Mouse (Mus musculus) cerebellum, postnatal 36 days (tissue): ENCODE measurements around the gene Pik3cd.
"Not testable (repeated sequence)": the region's sequence is repeated elsewhere in the genome, so short reads cannot be mapped to it uniquely, and the experiment has no call there.

Source experiments
- DNase-seq, 2 experiments: peaks; one replicate each; pipeline ENCODE4 v3.0.0; 2021 to 2022; ENCODE audit warnings: mixed read lengths in 2 of 2

The Pik3cd gene

DNA sequence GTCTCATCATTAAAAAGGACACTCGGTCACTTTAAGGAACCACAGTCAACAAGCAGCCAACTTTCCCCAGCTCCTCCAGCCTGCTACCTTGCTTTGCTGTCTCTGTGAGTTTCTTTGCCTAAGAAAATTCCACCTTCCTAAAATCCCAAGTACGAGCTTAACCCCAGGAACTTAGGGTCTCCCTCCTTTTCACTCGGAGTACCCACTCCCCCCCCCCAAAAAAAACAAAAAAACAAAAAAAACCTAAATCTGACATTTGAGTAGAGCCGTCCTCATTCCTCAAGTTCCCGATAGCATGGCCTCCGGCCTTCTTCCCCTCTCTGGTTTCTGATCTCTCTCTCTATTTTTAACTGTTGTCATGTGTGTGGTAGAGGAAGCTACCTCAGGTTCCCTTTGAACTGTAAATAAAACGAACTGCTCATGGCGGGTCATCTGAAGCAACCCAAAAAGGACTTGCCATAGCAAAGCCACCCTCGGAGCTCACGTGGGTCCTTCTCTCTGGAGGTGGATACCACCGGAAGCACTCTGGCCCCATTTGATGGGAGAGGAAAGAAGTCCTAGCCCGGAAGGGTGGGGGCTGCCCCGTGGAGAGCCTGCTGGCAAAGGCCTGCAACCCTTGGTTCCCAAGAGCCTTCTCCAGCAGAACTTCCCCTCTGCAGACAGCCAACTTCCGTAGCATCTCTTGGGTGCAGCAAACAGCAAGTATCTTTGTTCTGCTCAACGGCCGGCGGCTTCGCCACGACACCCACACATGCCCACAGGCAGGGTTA, at the start of gene Pik3cd:
Pik3cd (minus strand) TSS at position 362 of the 770 bp plus-strand sequence.
- DNase-seq = no peak

DNA sequence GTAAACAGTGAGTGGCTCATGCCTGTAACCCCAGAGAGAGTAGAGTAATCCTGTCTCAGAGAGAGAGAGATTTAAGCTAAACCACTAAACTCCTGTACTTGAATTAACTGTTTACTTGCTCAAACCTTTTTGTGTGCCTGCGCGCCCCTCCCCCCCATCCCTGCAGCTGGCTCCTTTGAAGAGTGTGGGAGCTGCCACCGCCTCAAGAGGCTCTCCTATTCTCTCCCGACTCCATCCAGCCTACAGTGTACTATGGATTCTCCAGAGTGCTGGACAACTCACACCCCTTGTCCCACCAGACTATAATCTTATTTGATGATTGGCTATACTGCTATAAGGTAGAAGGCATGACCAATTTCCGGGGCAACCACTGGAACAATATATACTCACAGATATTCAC, 48.3 kb upstream of the Pik3cd start:
- no peak for DNase-seq

DNA sequence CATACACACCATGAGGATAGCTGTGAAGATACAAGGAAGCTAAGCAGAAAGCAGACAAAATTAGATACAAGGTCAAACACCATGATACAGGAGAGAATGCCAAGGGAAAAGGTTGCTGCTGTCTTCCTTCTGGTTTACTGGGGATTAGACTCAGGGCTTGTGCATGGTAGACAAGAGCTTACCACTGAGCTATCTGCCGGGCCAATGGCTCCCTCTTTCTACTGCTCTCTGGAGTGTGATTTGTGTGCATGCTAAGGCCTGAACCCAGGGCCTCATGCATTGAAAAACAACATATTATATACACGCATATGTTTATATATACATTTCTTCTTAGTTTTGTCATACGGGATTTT, 47.3 kb upstream of the Pik3cd start:
- not testable (repeated sequence) for DNase-seq

DNA sequence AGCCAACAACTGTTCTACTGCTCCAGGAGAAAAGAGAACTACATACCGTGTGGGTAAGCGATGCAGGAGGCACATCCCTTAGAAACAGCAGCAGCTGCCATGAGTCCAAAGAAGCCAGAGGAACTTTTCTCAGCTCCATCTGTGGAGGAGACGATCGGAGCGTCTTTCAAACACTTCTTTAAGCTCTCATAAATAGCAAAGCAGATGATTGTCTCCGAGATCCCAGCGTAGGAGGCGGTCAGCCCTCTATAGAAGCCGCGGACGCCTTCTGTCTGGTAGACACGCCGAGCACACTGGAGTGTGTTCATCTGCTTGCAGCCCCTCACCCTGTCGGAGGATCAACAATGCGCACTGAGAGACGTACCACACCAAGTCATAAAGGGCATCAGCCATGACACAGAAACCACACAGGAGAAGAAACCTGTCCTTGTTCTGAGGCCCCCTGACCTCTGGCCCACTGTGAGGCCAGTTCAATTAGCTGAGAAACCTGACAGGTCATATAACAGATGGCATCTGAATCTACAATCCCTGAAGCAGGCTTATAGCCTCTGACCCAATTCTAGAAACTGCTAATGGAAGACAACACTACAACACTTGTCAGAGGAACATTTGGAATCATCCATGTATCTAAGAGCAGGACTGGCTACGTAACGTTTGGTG, 46.8 kb upstream of the Pik3cd start:
- no peak for DNase-seq

DNA sequence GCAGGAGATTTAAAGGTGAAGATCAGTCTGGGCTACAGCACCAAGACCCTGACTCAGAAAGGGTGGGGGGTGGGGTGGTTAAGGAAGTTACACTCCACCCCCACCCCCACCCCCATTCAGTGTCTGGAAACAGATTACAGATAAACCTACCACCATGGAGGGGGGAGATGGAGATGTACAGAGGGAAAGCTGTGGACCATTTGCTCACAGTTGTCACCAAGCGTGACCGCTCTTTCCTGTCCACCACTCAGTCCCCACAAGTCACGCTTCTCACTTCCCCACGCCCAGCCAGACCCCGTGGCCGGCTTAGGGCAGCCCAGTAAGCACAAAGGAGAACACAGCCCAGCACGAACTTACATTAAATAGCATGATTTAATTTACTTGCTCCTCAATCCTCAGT, 41.7 kb upstream of the Pik3cd start:
- no peak for DNase-seq

DNA sequence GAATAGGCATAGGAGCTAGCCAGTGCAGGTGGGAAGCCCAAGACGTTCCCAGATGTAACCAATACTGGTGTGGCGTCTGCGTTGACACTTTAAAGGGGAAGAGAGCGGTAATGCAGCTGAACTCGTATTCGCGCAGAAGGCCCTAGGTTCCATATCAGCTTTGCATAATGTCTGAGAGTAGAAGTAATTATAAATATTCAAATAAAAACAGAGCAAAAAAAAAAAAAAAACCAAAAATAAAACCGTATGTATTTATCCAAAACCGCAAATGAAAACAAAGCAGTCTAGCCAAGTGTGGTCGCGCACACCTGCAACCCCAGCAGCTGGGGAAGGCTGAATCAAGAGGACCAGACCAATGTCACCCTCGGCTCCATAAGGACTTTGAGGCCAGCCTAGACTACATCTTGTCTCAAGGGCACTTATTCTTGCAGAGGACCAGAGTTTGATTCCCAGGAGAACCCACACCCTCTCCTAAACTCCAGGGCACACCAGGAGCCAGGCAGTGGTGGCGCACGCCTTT, 39.7 kb upstream of the Pik3cd start:
- no peak for DNase-seq

DNA sequence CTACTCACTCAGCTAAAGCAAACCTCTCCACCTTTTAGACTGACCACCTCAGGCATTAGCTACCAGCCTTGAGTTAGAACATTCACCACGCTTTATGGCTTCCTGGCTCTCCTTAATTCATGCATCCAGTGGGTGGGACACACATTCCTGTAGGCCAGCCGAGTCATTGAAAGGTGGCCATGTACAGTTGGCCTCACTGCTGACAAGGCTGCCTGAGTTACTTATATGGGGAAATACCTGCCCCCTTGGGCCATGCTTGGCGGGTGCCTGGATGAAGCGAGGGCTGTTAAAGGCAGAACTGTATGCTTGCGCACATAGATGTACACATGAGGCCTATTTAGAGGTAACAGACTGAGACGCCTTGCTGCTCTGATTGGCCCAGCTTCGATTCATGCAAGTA, 37.9 kb upstream of the Pik3cd start:
- no peak for DNase-seq

DNA sequence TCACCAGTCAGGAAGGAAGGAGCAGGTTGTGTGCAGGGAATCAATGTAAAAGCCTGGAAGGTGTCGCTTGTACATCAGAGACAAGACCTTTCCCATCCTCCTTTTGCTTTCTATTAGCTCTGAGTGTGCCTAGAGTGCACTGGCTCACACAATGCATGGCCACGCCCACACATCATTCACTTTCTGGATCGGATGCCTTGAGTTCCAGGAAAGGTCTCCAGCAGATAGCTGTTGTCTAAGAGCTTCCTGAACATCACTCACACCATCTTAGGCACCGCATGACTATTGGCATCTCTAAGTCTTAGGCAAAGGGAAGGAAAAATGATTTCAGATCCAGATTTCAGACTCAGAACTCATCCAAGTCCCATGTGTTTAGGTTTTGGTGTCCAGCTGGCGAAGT, 37.1 kb upstream of the Pik3cd start:
- no peak for DNase-seq

DNA sequence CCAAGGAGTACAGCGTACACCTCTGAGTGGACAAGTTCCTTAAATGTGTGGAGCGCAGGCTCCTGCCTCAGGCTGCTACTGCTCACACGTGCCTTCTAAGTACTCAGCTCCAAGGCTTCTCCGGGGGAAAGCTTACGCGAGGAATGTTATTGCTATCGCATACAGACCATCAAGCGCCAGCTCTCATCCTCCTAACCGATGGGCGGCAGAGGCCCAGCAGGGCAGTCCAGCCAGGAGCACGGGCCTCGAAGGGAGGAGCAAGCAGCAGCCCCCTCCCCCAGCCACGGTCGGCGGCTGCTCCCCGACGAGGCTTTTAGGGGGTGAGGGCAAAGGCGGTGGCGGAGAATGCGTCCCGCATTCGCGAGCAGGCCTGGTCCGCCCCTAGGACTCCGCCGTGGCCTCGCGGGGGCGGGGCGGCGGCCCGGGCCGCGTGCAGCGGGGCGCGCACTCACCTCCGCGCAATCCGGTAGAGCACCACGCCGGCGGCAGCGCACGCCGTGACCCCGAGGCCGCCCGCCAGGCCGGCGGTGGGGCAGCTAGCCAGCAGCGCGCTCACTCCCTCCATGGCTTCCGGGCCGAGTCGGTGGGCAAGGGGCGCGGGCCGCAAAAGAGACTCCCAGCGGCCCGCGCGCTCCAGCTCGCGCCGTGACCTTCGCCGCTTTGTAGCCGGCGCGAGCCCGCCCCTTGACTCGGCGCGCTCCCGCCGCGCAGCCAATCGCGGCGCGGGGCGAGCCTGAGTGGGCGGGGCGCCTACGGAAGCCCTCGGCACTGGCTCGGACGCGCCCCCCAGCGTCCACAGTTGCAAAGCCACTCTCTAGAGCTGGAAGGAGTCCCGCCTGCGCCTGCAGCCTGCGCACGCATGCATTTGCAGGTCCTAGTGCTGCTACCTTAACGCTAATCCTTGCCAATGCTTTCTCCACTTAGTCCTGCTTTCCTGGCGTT, 35.3 kb upstream of the Pik3cd start, which contains the start of gene Tmem201:
Tmem201 (minus strand) TSS at position 662 of the 942 bp plus-strand sequence.
- peak; percentile 97 to 98 for DNase-seq

DNA sequence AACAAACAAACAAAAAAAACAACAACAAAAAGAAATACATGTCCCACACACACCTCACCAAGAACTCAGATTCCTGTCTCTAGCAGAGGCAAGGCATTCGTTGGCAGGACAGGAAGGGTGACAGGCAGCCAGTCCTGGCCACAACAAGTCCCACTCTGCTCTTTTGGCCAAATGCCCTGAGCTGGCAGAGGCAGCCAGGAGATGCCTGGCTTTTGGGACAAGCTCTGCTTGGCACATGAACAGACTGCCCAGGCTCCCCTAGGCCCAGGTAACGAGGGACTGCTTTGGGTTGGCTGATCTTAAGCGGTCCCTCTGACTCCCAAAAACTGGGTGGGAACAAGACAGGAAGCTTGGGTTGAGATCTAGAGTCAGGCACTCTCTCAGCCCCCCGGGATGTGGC, 34.2 kb upstream of the Pik3cd start:
- DNase-seq = peak; percentile 94 to 96

DNA sequence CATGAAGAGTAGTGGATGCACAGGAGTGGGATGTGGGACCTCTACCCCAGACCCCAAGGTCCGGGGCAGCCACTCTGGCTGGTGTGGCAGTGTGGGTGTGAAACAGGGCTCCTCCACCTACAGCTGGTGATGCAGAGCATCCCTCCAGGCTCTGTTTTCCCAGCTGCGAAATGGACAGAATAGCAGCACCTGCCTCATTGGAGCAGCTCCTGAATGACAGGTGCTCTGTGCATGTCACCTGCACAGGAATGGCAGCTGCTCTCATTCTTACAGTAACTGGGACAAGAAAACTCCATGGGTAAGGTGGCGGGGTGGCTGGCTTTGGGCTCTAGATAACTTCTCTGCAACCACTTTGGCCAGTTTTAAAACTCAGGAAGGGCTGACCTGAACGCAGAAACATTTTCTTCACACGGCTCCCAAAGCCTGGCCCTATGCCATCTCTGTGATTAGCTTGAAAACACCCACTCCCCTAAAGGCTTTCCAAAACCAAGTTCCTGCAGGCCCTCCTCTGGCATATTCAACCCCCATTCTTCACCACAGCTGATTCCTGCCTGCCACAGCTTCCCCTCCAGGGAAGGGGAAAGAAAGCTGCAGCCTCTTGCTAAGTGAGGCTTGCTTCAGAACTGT, 33.4 kb upstream of the Pik3cd start:
- DNase-seq = peak; percentile 24 to 40

DNA sequence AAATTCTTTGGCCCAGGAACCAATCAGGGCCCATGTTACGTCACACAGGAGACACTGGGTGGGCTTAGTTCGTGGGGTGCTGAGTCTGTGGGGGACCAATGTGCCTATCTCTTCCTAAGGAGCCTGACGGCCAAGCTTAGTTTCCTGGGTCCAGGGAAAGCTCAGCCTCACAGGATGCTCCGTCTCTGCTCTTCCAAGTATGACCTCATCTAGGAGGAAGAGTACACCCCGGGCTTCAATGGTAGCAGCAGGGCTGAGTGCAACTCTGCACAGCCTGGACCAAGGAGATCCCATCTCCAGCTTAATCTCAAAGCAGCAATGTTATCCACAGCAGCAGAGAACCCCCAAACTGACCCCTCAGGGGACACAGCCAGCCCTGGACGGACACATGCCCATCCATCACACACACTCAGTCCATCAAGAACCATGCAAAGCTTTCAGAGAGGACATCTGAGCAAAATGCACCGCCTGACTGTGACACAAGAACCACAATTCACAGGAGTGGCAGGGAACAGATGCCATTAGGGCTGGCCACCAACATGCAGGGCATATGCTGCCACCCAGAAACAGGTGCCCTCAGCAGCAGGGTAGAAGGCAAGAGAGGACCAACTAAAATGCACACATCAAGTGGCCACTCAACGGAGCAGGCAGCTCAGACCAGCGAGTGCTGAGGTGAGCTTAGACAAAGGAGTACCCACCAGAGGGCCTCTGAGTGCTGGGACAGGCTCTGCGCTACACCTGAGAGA, 32.5 kb upstream of the Pik3cd start:
- peak; percentile 85 to 88 for DNase-seq

DNA sequence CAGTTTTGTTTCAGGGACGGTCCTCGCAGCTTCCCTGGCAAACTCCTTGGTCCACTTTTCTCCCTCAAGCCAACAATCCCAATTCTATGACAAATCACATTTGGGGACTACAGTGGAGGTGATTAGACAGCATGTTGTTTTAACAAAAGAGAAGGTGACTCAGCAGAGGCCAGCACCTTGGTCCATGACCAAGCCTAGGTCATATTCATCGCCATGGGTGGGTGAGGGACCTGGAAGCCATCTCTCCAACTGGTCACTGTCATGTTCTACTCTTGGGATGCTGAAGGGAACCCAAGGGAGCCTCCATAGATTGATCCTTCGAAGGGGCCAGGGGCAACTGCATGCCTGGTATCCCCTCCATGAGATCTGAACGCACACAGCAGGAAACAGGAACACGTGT, 31.9 kb upstream of the Pik3cd start:
- DNase-seq = peak in 1 of 2 experiments; percentile 18

DNA sequence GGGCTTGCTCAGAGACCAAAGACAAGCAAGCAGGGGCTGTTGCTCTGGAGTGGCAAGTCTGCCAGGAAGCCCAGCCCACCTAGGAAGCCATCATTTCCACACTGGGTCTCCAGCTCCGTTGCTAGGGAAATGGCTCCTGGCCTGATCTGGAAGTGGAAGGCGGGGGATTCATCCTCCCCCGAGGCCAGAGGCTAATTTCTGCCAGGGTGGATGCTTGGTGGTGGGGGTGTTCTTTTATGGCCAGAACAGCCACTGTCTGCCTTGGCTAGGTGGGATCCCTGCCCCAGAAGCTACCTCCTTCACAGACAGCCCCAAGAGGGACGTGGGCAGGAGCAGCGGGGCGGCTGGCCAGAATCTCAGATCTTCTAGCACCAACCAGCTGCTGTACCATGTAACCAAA, 31.4 kb upstream of the Pik3cd start:
- DNase-seq = peak in 1 of 2 experiments; percentile 28

DNA sequence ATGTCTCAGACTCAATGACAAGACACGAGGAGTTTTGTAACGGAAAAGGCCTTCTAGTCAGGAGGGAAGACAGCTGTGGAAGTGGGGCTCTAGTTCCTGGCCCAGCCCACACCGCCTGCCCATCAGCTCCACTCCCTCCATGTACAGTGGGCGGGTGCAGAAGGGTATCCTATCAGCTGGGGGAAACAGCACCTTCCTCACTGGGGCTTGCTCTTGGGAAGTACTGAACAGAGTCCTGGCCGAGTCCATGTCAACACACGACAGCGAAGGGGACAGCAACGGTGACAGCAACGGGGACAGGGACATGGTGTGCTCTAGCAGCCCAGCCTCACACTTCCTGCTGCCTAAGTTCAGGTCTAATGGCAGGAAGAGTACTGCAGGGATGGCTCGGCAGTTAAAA, 30.4 kb upstream of the Pik3cd start:
- DNase-seq = no peak

DNA sequence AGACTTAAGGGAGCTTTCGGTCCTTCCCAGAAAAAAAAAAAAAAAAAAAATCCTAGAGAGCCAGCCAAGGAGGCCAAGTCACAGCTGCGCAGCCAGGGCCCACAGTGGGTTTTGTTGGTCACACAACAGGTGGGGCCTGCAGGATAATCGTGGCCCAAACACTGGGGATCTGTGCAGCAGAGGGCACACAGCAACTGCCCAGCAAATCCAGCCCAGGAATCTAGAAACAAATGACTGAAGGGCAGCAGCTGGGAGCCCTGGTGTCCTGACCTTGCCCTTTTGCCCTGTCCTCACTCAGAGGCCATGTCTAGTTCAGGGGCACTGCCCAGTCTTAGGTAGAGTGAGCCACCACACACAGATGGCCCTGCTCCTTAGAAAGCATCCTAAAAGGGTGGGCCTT, 29.9 kb upstream of the Pik3cd start:
- DNase-seq = no peak

DNA sequence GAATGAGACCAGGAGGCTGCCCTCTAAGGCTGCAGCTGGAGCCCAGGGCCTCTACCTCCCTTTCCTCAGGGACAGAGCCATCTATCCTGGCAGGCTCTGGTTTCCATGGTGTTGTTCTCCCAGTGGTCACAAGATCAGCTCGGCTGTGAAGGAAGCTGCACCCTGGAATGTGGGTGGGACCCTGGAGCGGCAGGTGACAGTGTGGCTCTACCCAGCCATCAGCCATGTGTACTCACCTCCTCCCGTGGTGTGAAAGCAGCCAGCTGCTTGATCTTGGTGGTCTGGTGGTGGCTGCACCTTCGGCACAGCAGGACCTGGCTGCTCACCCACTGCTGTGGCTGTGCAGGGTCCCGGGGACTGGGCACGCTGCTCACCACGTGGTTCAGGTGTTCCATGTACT, 28.5 kb upstream of the Pik3cd start:
- no peak for DNase-seq

DNA sequence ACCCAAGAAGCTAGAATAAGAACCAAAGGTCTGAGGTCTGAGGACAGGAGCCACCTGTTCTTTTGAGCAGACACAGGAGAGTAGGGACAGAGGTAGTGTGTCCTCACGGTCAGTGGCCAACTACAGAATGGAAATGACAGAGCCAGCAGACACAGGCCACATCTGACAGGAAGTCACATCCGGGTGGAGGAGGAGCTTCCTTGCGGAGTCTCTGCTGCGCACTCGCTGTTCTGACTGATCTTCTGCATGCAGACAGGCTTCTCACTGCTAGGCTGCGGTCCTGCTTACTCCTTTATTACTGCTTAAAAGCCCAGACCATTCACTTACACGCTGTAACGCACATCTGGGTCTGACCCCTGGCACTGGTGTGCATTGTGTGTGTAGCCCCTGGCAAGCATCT, 26.4 kb upstream of the Pik3cd start:
- DNase-seq = no peak

DNA sequence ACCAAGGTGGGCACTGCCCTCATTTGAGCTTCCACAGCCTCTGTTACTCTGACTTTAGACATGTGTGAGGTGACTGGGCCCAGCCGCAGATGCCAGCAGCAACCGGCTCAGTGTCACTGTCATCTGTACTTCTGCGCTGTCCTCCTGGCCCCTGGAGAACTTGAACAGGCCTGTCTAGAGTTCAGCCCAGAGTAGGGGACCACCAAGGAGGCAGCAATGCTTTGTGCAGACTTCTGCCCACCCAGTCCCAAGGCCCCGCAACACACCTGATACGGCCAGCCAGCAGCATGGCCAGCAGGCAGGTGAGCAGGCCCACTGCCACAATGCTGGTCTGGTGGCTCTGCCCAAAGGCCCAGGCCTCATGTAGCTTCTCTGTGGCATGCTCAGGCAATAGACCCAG, 25.3 kb upstream of the Pik3cd start:
- no peak for DNase-seq

DNA sequence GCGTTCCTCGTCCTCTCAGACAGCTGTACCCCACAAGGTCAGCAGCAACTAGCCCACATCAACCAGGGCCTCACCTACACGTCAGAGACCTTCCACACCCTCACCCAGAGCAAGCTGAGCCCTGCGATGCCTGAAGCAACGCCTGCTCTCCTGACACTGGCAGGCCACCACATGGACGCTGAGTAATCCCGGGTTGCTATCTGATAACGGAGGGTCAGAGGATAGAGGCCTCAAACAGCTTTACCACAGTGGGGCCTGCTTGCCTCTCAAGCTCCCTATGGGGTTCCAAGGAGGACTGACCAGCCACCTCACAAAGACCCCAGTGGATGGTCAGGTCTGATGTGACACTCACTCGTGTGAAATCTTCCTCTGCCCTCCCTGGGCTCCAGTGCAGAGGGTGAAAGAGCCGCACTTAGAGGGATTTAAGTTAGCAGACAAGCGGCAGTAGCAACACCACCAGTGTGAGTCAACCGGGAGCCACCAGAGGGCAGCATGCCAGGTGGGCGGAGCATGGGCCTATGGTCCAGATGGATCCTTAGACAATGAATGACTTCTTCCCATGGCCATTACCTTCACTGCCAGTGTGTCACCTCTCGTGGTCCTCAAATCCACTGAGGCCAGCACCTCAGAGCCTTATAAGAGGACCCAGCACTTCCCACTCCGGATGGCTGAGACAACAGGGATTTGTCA, 23.4 kb upstream of the Pik3cd start:
- DNase-seq = peak; percentile 97 to 98

DNA sequence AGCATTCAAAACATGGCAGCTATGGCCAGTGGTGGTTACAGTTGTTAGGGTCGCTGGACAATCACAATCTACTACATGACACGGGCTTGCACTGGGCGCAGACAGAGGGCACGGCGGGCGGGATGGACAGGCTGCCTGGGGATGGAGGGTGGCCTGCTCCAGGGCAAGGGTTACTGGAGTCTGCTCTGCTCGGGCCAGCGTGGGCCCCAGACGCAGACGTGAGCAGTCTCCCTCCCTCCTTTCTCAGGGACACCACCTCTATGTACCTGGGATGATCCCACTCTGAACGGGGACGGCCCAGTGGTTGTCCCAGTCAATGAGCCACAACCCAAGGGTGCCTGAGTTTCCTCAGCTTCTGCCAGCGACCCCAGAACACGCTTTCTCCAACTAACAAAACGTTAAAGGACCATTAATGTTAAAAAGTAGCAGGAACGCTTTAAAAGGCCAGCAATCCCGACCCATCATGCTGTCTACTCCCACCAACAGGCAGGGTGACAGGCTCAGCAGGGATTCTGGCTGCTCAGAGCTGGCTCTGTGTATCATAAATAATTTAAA, 22.6 kb upstream of the Pik3cd start:
- peak in 1 of 2 experiments; percentile 23 for DNase-seq
